Mouse (Mus musculus) megakaryocyte, adult 5-6 weeks (primary cell): ENCODE data around the gene Phpt1. TPM values are rescaled to one million over a fixed set of nuclear protein-coding genes. Genes with fewer than 3 reads are reported as not detected.
"Not testable (repeated sequence)": the region's sequence is repeated elsewhere in the genome, so short reads cannot be mapped to it uniquely, and the experiment has no call there.

ENCODE experiments used
- ATAC-seq: 2 replicates; pipeline ENCODE4 v1.8.0; 2016; ENCODE audit warnings: mild to moderate bottlenecking, inconsistent platforms; ENCODE audit not compliant: poor library complexity, severe bottlenecking
- total RNA-seq, 2 experiments: library from RNA; stranded (forward) in 1 of 2; stranded (reverse) in 1 of 2; fragments of 153-499, 151-499 nt in 1 of 2; fragments of 221-1000, 200-1000 nt in 1 of 2; gene quantifications; 2 replicates each; pipeline versions ENCODE4 v1.2.3 to v1.2.4; 2015 to 2017

The Phpt1 gene
- total RNA-seq, 2 experiments from 2014 or later: 11.8 to 15.1 TPM

DNA sequence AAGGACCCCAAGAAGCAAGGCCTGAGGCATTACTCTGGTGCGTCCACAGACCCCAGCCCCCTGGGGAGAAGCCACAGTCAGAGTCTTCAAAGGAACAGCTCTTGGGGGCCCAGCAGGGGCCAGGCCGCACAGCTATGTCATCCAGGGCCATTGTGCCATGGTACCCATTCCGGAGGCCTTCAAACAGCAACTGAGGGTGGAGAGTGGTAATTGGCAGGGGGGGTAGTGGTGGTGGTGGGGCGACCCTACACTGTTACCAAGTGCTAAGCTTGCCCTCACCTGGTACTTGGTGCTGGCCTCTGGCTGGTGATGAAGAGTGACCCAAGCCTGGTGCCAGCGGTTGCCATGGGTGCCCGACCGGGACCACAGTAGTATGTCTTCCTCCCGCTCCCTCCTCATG, 9.3 kb downstream of the Phpt1 start:
- ATAC-seq: no peak

DNA sequence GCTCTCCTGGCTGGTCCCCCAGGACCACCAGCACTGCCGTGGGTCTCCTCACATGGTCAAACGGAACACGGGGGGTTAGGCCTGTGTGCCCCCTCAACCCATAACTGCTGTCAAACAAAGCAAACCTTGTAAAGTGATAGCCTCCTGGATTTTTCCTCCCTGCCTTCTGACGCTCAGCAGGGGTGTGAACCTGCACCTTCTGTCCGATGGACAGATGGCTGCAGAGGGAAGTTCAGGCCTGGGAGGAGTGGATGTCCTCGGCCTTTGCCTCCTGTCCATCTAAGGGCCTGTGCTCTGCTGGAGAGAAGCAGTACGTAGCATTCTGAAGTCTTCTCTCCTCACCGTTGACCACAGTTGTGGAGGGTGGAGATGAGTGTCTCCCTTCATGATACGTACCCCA, 13.1 kb downstream of the Phpt1 start:
- ATAC-seq: no peak

DNA sequence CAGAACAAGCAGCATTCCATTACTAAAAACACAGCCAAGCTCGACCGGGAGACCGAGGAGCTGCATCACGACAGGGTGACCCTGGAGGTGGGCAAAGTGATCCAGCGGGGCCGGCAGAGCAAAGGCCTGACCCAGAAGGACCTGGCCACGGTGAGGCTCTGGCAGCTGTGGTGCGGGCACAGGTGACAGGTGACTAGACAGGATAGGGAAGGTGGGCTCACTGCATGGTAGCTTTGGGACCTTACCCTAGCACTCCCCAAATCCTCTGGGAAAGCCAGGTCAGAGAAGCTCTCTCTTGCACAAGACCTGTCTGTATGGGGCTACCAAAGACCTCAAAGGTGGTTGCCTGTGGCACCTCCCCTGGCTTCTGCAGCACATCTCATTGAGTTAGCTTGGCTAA, 14.5 kb downstream of the Phpt1 start:
- no peak for ATAC-seq

DNA sequence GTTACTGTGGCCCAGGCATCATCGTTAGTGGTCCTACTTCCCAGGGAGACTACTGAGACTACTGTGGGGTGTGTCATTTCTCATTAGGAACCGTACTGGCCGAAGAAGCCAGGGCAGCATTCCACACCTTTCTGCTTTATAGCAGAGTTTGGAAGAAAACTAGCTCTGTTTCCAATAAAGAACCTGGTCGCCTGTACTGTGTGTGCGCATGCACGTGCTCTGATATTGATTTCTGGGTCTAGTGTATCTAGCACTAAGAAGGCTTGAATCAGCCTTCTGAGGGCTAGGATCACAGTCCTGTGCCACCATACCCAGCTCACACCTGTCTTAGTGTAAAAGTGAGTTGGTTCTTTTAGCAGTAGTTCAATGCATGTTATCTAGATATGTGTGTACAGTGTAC, 16.2 kb downstream of the Phpt1 start:
- ATAC-seq: no peak

DNA sequence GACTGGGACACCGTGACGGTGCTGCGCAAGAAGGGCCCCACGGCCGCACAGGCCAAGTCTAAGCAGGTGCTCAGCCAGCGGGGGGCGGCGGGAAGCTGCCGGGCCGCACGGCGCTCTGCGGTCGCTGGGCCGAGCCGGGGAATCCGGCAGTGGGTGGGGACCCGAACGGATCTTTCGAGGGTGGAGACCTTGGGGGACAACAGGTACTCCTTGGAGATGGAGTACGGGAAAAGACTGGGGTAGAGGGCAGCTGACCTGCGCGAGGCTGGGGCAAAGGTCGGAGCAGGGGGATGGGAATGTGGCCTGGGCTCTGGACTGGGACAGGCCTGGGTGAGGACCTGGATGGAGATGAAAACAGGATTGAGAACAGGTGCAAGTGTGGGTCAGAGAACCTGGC, 17.1 kb downstream of the Phpt1 start:
- 0 out of 2 replicates have a peak, but pooled peaks have one; percentile 9 for ATAC-seq

DNA sequence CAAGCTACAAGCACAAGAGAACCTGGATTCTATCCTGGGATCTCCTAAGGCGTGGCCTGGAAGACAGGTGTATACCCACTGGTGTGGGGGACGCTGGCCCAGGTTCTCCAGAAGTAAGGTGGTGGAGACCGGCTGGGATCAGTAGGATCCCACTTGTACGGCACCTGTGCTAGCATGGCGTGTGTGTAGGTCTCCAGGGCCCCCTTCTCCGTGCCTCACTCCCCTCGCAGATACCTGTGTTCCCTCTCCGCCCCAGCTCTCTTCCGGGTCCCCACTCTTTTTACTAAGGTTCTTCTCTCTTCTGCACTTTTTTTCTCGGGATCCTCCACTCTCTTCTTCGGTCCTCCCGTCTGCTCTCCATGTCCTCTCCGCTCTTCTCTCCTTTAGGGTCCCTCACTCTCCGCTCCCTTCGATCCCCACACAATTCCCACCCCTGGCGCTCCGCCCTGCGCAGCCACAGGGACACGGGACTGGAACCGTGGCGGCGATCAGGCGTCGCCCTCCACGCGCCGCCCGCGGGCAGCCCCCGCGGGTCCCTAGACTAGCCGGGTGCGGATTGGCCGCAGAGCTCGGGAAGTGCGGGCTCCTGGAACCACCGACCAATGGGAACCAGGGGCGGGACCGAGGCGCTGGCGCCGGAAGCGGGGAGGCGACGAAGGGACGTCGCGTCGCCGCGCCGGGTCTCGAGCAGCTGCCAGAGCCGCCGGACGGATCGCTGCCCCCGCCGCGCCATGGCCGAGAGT, 17.6 kb downstream of the Phpt1 start, which contains the start of gene Edf1:
Gene Edf1, plus strand, starts transcription at position 627 of the 743 bp plus-strand sequence.
- ATAC-seq: peak; percentile 100

DNA sequence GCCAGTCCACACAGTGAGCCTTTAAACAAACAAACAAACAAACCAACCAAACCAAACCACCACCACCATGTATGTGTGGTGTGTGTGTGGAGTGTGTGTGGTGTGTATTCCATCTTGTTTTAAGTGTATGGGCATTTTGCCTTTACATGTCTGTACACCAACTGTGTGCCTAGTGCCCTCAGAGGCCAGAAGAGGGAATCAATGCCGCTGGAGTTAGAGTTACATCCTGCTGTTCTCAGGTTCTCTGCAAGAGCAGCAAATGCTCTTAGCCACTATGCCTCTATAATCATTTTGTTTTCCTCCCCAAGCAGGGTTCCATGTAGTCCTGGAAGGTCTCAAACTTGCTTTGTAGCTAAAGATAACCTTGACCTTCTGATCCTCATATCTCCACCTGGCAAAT, 18.7 kb downstream of the Phpt1 start:
- no peak for ATAC-seq

DNA sequence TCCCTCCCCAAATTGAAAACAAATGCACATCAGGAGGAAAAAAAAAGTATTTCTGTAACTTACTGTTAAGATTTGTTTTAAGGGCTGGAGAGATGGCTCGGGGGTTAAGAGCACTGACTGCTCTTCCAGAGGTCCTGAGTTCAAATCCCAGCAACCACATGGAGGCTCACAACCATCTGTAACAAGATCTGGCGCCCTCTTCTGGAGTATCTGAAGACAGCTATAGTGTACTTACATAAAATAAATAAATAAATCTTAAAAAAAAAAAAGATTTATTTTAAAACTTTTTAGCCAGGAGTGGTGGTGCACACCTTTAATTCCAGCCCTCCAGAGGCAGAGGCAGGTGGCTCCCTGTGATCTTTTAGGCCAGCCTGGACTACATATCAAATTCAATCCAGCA, 19.5 kb downstream of the Phpt1 start:
- ATAC-seq: not testable (repeated sequence)

DNA sequence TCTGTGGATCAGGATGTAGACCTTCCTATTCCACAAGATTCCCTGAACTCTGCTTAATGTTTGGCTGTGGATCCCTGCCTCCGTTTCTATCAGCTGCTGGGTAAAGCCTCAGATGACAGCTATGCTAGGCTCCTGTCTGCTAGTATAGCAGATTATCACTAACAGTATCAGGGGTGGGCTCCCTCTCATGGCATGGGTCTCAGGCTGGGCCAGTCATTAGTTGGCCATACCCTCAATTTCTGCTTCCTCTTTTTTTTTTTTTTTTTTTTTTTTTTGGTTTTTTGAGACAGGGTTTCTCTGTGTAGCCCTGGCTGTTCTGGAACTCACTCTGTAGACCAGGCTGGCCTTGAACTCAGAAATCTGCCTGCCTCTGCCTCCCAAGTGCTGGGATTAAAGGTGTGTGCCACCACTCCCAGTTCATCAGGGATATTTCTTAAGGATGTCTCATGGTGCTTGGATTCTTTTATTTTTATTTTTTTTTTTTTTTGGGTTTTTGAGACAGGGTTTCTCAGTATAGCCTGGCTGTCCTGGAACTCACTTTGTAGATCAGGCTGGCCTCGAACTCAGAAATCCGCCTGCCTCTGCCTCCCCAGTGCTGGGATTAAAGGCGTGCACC, 21.7 kb downstream of the Phpt1 start:
- not testable (repeated sequence) for ATAC-seq

DNA sequence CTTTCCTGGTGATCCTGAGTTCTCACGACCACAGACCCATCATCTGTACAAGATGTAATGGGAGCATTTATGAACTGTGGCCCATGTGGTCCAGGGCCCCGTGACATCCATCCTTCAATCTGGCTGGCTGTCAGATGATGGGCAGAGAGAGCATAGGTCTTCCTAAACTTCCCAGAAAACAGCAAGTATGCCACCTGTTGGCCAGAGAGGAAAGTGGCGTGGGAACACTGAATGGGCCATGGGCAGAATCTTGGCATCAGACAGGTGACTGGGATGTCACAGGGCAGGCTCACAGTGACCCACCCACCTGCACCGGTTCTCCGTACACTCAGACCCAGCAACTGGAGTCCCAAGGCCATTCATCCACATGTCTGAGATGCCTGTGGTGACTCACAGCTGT, 23.8 kb downstream of the Phpt1 start:
- ATAC-seq: no peak

DNA sequence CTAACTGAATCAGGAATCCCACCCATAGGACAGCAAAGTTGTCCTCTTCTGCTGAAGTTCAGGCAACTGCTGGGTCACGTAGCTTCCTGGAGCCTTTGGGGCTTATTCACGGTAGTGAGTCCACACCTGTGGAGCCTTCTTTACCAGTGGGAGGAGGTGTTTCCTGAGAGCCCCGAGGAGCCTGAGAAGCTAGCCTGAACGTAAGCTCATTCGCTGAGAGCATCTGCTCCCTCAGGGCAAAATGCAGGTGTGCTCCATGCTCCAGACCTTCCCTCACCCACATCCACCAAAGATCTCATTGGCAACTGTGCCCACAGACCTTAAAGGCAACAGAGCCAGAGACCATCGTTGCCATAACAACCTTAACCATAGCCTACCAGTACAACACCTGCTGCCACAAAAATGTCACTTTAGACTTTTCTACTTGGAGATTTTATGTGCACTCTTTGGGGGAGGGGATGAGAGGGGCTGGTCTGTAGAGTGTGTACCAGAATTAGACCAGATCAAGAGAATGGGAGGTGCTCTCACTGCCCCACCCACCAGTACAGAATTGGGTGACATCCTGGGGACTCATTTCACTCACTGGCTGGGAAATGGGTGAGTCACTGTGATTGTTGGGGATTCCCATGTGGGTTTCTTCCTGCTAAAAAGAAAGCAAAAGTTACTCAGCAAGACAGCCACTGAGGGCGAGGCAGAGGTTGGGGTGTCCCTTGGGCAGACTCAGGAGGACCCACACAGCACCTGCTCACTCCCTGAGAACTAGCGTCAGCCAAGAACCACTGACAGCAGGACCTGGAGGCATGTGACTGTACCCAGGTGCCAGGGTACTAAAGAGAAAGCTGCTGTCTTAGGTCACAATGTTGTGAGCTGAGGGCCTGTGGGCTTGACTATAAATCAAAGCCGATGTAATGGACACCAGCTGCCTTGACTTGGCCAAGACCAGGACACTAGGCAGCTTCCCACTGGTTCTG, 25.7 kb downstream of the Phpt1 start:
- ATAC-seq: no peak

DNA sequence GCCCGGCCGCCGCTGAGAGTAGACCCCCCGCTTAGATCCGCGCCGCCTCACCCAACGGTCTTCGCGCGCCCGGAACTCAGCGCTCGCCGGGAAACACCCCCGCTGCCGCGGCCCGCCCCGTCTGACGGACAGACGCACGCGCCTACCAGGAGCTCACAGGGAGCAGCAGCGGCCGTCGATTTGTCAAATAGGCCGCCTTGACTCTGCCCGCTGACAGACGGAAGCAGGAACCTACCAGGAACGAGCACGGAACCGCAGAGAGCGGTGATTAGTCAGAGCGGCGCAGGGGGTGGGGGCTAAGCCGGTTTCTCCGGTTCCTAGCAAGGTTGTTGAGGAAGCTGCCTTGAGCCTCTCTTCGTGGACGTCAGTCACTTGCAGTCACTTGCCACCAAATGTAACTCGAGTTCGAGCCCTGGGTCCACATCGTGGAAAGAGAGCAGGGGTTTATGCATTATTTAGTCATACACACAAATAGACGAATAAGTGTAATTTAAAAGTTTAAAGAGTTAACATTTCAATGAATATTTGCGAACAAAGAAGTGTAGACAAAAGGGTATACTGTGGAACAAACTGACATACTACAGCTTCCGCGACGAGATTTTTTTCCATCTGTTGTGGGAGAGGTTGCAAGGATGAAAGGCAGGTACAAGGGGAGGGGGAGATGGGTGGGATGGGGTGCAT, 28.1 kb downstream of the Phpt1 start, which contains the start of gene Traf2:
Gene Traf2, minus strand, starts transcription at position 130 of the 681 bp plus-strand sequence.
- peak; percentile 98 for ATAC-seq

DNA sequence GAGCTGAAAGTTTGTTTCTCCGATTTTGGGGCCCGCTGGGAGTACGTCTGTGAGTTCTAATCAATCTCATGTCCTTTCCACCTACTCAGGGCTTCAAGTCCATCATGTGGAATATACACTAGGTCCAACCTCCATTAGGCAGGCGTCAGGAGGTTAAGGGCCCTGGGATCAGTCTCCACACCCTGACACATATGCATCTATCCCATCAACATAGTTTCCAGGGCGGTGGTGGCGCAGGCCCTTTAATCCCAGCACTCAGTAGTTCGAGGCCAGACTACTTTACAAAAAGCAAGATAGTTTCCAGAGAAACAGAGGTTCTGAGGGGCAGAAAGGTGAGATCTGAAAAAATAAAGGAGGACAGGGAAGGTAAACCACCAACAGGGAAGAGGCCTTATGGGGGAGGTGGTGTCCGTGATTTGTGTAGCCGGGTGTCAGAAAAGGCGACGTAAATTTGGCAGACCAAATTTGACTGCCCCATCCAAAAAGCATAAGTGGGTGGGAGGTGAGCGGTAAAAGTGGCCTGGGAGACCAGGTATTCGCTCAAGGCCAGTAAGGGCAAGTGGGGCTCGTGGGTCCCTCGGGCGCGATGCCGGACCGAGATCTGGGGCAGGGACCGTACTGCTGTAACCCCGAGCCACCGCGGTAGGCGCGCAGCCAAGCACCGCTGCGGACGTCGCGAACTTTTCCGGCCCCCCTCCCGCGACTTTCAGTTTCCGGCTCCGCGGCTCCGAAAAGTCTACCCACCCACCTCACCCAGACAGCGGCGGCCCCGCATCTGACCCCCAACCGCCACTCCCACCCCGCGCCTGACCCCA, 28.8 kb downstream of the Phpt1 start:
- ATAC-seq: peak; percentile 34

DNA sequence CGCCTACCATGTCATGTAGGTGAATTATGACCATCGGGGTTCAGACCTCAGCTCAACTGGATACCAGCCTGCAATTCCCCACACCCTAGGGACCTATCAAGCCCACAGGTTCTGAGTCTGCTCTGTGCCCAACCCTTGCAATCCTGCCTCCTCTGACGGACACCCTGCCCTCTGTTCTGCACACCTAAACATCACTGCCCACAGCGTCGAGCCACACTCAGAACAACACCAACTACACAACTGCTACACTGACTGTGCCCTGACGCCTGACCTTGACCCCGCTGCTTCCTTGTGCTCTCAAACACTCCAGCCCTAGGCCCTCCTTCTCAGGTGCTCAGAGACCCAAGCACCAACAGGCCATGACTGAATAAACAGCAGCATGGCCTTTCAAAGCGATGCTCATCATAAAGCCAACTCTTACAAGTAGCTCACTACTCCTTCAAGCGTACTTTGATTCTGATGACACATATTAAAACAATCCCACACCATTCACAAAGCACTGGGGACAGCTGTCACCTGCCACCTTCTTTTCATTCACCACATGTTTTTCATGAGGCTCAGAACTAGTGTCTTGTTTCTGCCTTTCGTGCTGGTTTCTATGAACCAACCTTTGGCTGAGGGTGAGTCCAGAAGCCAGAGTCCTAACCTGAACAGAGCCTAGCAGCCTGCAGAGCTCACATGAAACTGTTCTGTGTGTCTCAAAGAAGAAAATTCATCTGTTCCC, 33.2 kb downstream of the Phpt1 start:
- ATAC-seq: no peak

DNA sequence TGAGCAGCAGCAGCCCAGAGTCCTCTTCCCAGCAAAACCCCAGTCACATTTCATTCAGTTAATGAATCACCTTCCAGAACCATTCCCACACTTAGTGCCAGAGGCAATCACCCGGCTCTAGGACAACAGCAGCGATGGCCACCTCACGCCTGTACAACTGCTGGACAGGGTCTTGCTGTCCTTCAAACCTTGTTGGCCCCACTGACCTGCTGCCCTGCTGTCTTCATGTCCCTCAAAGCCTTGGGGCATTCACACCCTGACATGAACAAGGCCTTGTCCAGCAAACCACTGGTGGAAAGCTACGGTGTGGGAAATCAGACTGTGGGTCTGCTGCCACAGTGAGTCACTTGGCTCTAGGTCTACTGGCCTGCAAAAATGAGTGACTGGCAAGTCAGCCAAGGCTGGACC, 34.5 kb downstream of the Phpt1 start:
- no peak for ATAC-seq

DNA sequence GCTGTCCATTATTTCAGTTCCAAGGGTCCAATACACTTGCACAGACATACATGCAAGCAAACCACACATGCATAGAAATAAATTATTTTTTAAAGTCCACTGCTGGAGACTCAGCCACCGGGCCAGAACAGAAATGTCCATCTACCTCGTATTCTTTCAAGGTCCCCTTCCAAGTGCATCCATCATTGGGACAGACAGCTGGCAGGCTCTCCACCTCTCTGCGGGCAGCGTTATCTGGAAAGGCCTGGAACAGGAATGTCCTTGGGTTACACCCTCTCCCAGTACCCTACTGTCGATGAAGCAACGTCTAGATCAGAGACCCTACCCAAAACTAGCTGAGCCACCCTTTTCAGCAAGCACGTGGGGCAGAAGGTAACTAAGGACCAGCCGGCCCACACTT, 38.5 kb downstream of the Phpt1 start:
- no peak for ATAC-seq

DNA sequence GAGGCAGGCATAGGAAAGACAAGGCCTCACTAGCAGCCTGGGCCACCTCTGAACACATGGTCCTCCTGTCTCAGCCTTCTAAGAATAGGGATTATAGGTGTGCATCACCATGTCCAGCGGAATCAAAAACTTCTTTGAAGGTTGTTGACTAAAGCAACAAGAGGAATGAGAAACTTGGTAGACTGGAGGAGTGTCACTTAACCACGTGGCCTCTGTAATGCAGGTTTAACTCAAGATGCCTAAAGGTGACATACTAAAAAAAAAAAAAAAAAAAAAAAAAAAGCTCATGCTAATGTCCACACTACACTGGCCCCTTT, 40.2 kb downstream of the Phpt1 start:
- no peak for ATAC-seq

DNA sequence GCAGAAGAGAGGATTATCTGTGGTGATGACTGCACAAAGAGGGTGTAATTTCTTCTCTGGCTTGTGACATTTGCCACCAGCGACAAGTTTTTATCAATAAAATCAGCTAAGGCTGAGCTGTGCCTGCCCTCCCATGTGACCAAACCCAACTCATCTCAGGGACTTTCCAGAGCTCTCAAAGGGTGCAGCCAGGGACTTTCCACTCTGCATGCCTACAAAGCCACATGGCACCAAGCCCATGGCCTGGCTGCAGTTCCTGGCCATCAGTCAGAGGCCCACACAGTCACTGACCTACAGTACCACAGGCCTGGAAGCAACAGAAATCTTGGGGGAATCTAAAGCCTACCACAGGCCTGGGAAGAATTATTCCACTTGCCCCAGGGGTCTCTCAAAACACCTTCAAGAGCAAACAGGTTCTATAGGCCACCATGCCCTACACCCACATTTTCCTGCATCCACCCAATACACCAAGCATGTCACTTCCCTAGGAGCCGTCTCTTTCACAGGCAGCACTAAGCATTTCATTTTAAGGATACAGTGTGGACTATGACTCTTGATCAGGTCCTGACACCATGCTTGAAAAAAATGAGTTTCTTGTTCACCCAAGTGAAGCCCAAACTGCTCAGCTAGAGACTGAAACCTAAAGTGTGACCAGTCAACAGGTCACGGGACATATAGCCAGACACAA, 40.7 kb downstream of the Phpt1 start:
- ATAC-seq: peak; percentile 56

DNA sequence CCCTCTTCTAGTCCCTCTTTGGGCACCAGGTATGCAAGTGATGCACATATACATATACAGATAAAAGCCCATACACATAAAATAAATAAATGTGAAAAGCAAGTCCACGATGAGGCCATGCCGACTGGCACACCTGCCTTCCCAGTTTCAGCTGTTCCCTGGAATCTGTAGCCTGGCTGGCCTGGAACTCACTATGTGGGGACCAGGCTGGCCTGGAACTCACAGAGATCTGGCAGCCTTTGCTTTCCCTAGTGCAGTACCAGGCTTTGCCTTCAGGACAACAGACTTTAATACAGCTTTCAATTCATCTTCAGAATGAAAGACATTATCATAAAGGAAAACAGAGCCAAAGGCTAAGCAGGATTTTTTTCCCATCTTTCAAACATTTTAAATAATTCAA, 41.3 kb downstream of the Phpt1 start:
- ATAC-seq: no peak
